Mouse (Mus musculus): ENCODE measurements around the gene Stard8. TPM values are rescaled to one million over a fixed set of nuclear protein-coding genes. Genes with fewer than 3 reads are reported as not detected.

Gene Stard8
- polyA plus RNA-seq, 1 experiment from 2014 or later = 9.5 TPM

DNA sequence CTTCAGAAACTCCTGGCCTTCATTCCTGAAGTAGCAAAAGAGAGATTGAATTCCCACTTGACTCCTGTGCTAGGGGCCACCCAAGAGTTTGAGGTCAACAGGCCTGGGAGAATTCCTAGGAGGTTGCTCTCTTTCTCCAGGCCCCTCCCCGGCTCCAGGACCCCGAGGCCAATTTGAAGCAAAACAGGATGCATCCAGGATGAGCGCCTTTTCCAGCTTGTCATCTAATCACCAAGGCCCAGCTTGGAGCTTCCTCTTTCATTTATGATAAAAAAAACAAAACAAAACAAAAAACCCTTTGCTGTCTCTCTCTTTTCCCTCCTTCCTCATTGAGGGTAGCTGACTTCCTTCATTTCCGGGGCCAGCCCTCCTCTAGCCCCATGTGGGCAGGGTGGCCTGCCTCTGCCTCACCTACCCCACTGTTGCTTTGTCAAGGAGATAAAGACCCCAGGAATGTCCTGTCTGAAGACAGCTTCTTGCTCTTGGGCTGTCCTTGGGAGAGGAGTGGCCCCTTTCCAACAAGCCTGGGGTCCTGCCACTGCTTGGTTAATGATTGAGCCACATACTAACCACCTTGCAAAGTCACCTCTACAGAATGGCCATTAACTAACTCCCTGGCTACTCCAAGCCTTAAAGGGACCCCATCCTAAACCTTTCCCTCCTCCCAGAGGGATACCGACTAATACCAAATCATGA, 43.5 kb downstream of the Stard8 start:
- H3K27ac ChIP-seq (replicated peaks) = no peak overlapping the region

GRCm38 (mm10) chrX:99048111-99048510, 45.1 kb downstream of the Stard8 start:
- Histone ChIP-seq H3K4me3 (replicated peaks) (no peak overlapping the region), H3K36me3 (no peaks in the 10 kb centered on the region), H3K4me2 (replicated peaks) (no peak overlapping the region), H3K9ac (no peak overlapping the region), H3K27ac (replicated peaks) (no peak overlapping the region), H3K27me3 (peaks cover 24% of the 10 kb centered on the region), H3K4me1 (0 out of 2 replicates have a peak, but pooled peaks cover 6% of the 10 kb centered on the region), H3K9me3 (replicated peaks) (no peaks in the 10 kb centered on the region)
- 38% methylated on average over 4 of the region's 4 CpGs for WGBS
- ATAC-seq (ENCODE audit: insufficient number of reproducible peaks, low FRiP score, low TSS enrichment, low read depth) = no peak

More for the DNA sequence above, 43.5 kb downstream of the Stard8 start:
- no peak overlapping the region for H3K4me2 ChIP-seq (replicated peaks)
- WGBS = 43% methylated on average over 5 of the region's 5 CpGs
- H3K4me3 ChIP-seq (replicated peaks) = no peak overlapping the region
- ATAC-seq (ENCODE audit: insufficient number of reproducible peaks, low FRiP score, low TSS enrichment, low read depth) = no peak
- 0 out of 2 replicates have a peak, but pooled peaks cover 6% of the 10 kb centered on the region for H3K4me1 ChIP-seq
- H3K9ac ChIP-seq = no peak overlapping the region
- no peaks in the 10 kb centered on the region for H3K9me3 ChIP-seq (replicated peaks)
- H3K27me3 ChIP-seq = peaks cover 27% of the 10 kb centered on the region
- no peaks in the 10 kb centered on the region for H3K36me3 ChIP-seq

- ATAC-seq (ENCODE audit: insufficient number of reproducible peaks, low FRiP score, low TSS enrichment, low read depth) = no peak
- Histone ChIP-seq H3K9me3 (replicated peaks) (no peaks in the 10 kb centered on the region), H3K4me3 (replicated peaks) (no peak overlapping the region), H3K4me2 (replicated peaks) (no peak overlapping the region), H3K9ac (no peak overlapping the region), H3K27me3 (peaks cover 15% of the 10 kb centered on the region), H3K36me3 (no peaks in the 10 kb centered on the region), H3K4me1 (0 out of 2 replicates have a peak, but pooled peaks cover 6% of the 10 kb centered on the region), H3K27ac (replicated peaks) (no peak overlapping the region)
- WGBS = 26% methylated on average over 5 of the region's 5 CpGs
Observed at GRCm38 (mm10) chrX:99049247-99049646, 46.2 kb downstream of the Stard8 start.

- 79% methylated on average over 10 of the region's 10 CpGs for WGBS
- Histone ChIP-seq H3K9me3 (replicated peaks) (no peaks in the 10 kb centered on the region), H3K4me2 (replicated peaks) (no peak overlapping the region), H3K4me1 (0 out of 2 replicates have a peak, but pooled peaks cover 5% of the 10 kb centered on the region), H3K36me3 (no peaks in the 10 kb centered on the region), H3K27me3 (peaks cover 9% of the 10 kb centered on the region; the same call in 1 of the 2 replicates), H3K4me3 (replicated peaks) (no peak overlapping the region), H3K9ac (no peak overlapping the region), H3K27ac (replicated peaks) (no peak overlapping the region)
- ATAC-seq (ENCODE audit: insufficient number of reproducible peaks, low FRiP score, low TSS enrichment, low read depth) = no peak
Observed at GRCm38 (mm10) chrX:99050736-99051481, 47.9 kb downstream of the Stard8 start.

DNA sequence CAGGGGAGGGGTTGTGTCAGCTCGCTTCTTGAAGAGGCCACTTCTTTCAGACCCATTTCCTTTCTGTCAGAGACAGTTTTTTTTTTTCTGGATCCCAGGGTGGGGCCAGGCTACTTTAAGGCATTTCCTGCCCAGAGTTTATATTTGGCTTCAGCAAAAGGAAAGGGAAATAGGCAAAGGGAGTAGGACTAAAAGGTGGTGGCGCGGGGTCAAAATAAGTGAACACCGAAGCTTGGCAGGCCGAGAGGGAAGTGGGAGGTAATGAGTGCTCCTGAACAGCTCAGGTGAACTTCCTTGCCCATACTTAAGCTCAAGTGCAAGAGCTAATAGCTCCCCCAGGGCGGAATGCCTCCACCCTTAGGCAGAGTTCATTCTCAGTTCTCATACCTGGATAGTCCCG, 49.2 kb downstream of the Stard8 start:
- Histone ChIP-seq H3K27ac (replicated peaks) (no peak overlapping the region), H3K4me3 (replicated peaks) (no peak overlapping the region), H3K4me1 (no peaks in the 10 kb centered on the region), H3K36me3 (no peaks in the 10 kb centered on the region), H3K9ac (no peak overlapping the region), H3K27me3 (peaks cover 9% of the 10 kb centered on the region; the same call in 1 of the 2 replicates), H3K4me2 (replicated peaks) (no peak overlapping the region), H3K9me3 (replicated peaks) (no peaks in the 10 kb centered on the region)
- WGBS = 75% methylated on average over 7 of the region's 7 CpGs
- ATAC-seq (ENCODE audit: insufficient number of reproducible peaks, low FRiP score, low TSS enrichment, low read depth) = no peak

GRCm38 (mm10) chrX:99054512-99054911, 51.5 kb downstream of the Stard8 start:
- 68% methylated on average over 7 of the region's 7 CpGs for WGBS

DNA sequence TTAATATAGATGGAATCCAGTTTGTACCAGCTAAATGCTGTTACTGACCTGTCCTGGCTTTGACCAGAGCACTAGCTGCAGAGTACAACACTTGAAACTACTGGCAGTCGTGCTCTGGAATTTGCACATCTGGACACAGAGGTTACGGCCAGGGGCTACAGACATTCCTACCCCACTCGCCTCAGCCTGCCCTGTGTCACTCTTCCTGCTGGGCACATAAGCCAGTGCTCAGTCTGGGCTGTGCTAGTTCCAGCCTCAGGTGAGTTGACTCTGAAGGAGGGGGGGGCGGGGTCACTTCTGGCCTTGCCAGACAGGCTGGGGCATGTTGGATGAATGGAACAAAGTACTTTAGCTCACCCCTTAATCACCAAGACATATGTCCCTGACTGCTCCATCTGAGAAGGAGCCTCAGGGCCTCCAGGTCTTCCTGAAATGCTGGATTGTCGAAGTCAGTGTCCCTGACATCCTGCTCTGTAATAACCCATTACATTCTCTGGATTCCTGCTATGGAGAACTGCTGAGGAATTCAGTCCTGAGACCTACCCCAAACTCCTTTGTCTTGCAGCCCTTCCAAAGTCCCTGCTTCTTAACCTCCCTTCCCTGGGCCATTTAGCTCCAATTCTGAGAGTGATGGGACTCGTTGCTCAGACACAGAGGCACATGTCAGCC, 54.9 kb downstream of the Stard8 start:
- Histone ChIP-seq H3K9ac (no peak overlapping the region), H3K4me1 (no peaks in the 10 kb centered on the region), H3K4me2 (replicated peaks) (no peak overlapping the region), H3K36me3 (no peaks in the 10 kb centered on the region), H3K27me3 (peaks cover 2% of the 10 kb centered on the region; the same call in 1 of the 2 replicates), H3K9me3 (replicated peaks) (no peaks in the 10 kb centered on the region), H3K4me3 (replicated peaks) (no peak overlapping the region), H3K27ac (replicated peaks) (no peak overlapping the region)
- WGBS = 52% methylated on average over 6 of the region's 6 CpGs
- no peak for ATAC-seq (ENCODE audit: insufficient number of reproducible peaks, low FRiP score, low TSS enrichment, low read depth)

More at GRCm38 (mm10) chrX:99054512-99054911, 51.5 kb downstream of the Stard8 start:
- Histone ChIP-seq H3K4me2 (replicated peaks) (no peak overlapping the region), H3K36me3 (no peaks in the 10 kb centered on the region), H3K27me3 (peaks cover 9% of the 10 kb centered on the region; the same call in 1 of the 2 replicates), H3K9ac (no peak overlapping the region), H3K27ac (replicated peaks) (no peak overlapping the region), H3K4me1 (no peaks in the 10 kb centered on the region), H3K4me3 (replicated peaks) (no peak overlapping the region), H3K9me3 (replicated peaks) (no peaks in the 10 kb centered on the region)
- no peak for ATAC-seq (ENCODE audit: insufficient number of reproducible peaks, low FRiP score, low TSS enrichment, low read depth)

- 42% methylated on average over 4 of the region's 4 CpGs for WGBS
- Histone ChIP-seq H3K36me3 (no peaks in the 10 kb centered on the region), H3K4me3 (replicated peaks) (no peak overlapping the region), H3K9me3 (replicated peaks) (no peaks in the 10 kb centered on the region), H3K4me1 (no peaks in the 10 kb centered on the region), H3K27me3 (no peaks in the 10 kb centered on the region; the same call in none of the 2 replicates), H3K4me2 (replicated peaks) (no peak overlapping the region), H3K9ac (no peak overlapping the region), H3K27ac (replicated peaks) (no peak overlapping the region)
- ATAC-seq (ENCODE audit: insufficient number of reproducible peaks, low FRiP score, low TSS enrichment, low read depth) = no peak
Observed at GRCm38 (mm10) chrX:99059119-99059518, 56.1 kb downstream of the Stard8 start.

- no peaks in the 10 kb centered on the region; the same call in none of the 2 replicates for H3K27me3 ChIP-seq
- 96% methylated on average over 9 of the region's 9 CpGs for WGBS
- no peak overlapping the region for H3K9ac ChIP-seq
- H3K4me3 ChIP-seq (replicated peaks) = no peak overlapping the region
- no peaks in the 10 kb centered on the region for H3K4me1 ChIP-seq
- no peaks in the 10 kb centered on the region for H3K9me3 ChIP-seq (replicated peaks)
- no peak overlapping the region for H3K27ac ChIP-seq (replicated peaks)
- no peak for ATAC-seq (ENCODE audit: insufficient number of reproducible peaks, low FRiP score, low TSS enrichment, low read depth)
- no peaks in the 10 kb centered on the region for H3K36me3 ChIP-seq
- H3K4me2 ChIP-seq (replicated peaks) = no peak overlapping the region
Observed at GRCm38 (mm10) chrX:99065582-99065981, 62.5 kb downstream of the Stard8 start.

GRCm38 (mm10) chrX:99066550-99066949, 63.5 kb downstream of the Stard8 start:
- 77% methylated on average over 9 of the region's 9 CpGs for WGBS
- no peak overlapping the region for H3K9ac ChIP-seq
- H3K4me2 ChIP-seq (replicated peaks) = no peak overlapping the region
- H3K27ac ChIP-seq (replicated peaks) = no peak overlapping the region
- H3K27me3 ChIP-seq = no peaks in the 10 kb centered on the region; the same call in none of the 2 replicates
- H3K4me3 ChIP-seq (replicated peaks) = no peak overlapping the region
- H3K36me3 ChIP-seq = no peaks in the 10 kb centered on the region
- no peaks in the 10 kb centered on the region for H3K4me1 ChIP-seq
- ATAC-seq (ENCODE audit: insufficient number of reproducible peaks, low FRiP score, low TSS enrichment, low read depth) = no peak
- no peaks in the 10 kb centered on the region for H3K9me3 ChIP-seq (replicated peaks)

- WGBS = 77% methylated on average over 7 of the region's 7 CpGs
- no peak for ATAC-seq (ENCODE audit: insufficient number of reproducible peaks, low FRiP score, low TSS enrichment, low read depth)
- H3K36me3 ChIP-seq = no peaks in the 10 kb centered on the region
- H3K27ac ChIP-seq (replicated peaks) = no peak overlapping the region
- H3K4me1 ChIP-seq = no peaks in the 10 kb centered on the region
- H3K9me3 ChIP-seq (replicated peaks) = no peaks in the 10 kb centered on the region
- H3K27me3 ChIP-seq = no peaks in the 10 kb centered on the region; the same call in none of the 2 replicates
- no peak overlapping the region for H3K4me2 ChIP-seq (replicated peaks)
- H3K9ac ChIP-seq = no peak overlapping the region
- no peak overlapping the region for H3K4me3 ChIP-seq (replicated peaks)
Observed at GRCm38 (mm10) chrX:99067232-99067631, 64.2 kb downstream of the Stard8 start.
